Comparison of ENCODE assay signal across 9 mouse cellular contexts in genomic region chr5:98293049-98293715, GRCm38 (mm10). TPM values are rescaled to one million over a fixed set of nuclear protein-coding genes. Genes with fewer than 3 reads are reported as not detected.
A peak's percentile ranks its signal among the peaks of the same experiment; 100 is the strongest.
DNase-seq lines count a peak whose midpoint lies in the region; ATAC-seq and TF ChIP-seq lines count a peak whose summit lies in the region.
"Had no signal": no experiment of that assay in that cellular context is flagged by ENCODE, and none has a peak within 500 bp of the region (broad histone marks: within the 10 kb centered on the region; RNA-seq: fewer than 3 reads in every experiment).

No protein-coding gene starts in this region.

- H3K4me1 ChIP-seq in heart, embryonic 11.5 days (ENCODE audit: control insufficient read depth, insufficient read depth, low read length) = no peaks in the 10 kb centered on the region
- peaks cover 12% of the 10 kb centered on the region for H3K4me1 ChIP-seq in hindbrain, embryonic 12.5 days
- peaks cover 16% of the 10 kb centered on the region for H3K4me1 ChIP-seq in midbrain, embryonic 13.5 days (replicated peaks)
- H3K4me1 ChIP-seq: liver, embryonic 15.5 days had no signal

- TF ChIP-seq POLR2A in brain, embryonic 14.5 days (IDR thresholded peaks at IDR 0.05; ENCODE audit: borderline replicate concordance, extremely low read depth, insufficient read depth, insufficient read length, poor library complexity, severe bottlenecking) = no peak

- no peaks in the 10 kb centered on the region for H3K9me3 ChIP-seq in heart, embryonic 11.5 days (replicated peaks; ENCODE audit: control insufficient read depth, low read length)
- no peaks in the 10 kb centered on the region for H3K9me3 ChIP-seq in hindbrain, embryonic 12.5 days (replicated peaks)
- H3K9me3 ChIP-seq in midbrain, embryonic 13.5 days = no peaks in the 10 kb centered on the region
- H3K9me3 ChIP-seq: liver, embryonic 15.5 days had no signal

- peaks cover 15% of the 10 kb centered on the region for H3K27me3 ChIP-seq in heart, embryonic 11.5 days (ENCODE audit: control insufficient read depth, insufficient read depth, low read length)
- H3K27me3 ChIP-seq in hindbrain, embryonic 12.5 days = peaks cover 38% of the 10 kb centered on the region
- H3K27me3 ChIP-seq in midbrain, embryonic 13.5 days = peaks cover 29% of the 10 kb centered on the region

- no peak for TF ChIP-seq CTCF in brain, embryonic 14.5 days (IDR thresholded peaks at IDR 0.05; ENCODE audit: borderline replicate concordance, extremely low read depth, insufficient read depth, insufficient read length)

- peak overlapping the region; percentile 26 for H3K4me3 ChIP-seq in heart, embryonic 11.5 days (ENCODE audit: low read depth, low read length)
- H3K4me3 ChIP-seq in hindbrain, embryonic 12.5 days = peak overlapping the region; percentile 24
- peak overlapping the region; percentile 32 for H3K4me3 ChIP-seq in midbrain, embryonic 13.5 days (replicated peaks)
- H3K4me3 ChIP-seq: liver, embryonic 15.5 days had no signal

- no peak overlapping the region for H3K27ac ChIP-seq in heart, embryonic 11.5 days (ENCODE audit: low read depth, low read length)
- H3K27ac ChIP-seq in hindbrain, embryonic 12.5 days = no peak overlapping the region
- no peak overlapping the region for H3K27ac ChIP-seq in midbrain, embryonic 13.5 days
- H3K27ac ChIP-seq: liver, embryonic 15.5 days had no signal

- intact Hi-C loops in heart, postnatal 10 days (cut with DNase I) = no loop called here

- no peak overlapping the region for H3K9ac ChIP-seq in heart, embryonic 11.5 days (ENCODE audit: low read depth, low read length)
- no peak overlapping the region for H3K9ac ChIP-seq in hindbrain, embryonic 12.5 days
- peak overlapping the region; percentile 30; the same call in 1 of the 2 replicates for H3K9ac ChIP-seq in midbrain, embryonic 13.5 days (replicated peaks)
- H3K9ac ChIP-seq: liver, embryonic 15.5 days had no signal

- no peak for DNase-seq in heart, postnatal 10 days
- peak; percentile 56 for DNase-seq in brain, embryonic 14.5 days (ENCODE audit: low read depth)
- DNase-seq in cerebellum, postnatal 4 days (ENCODE audit: low spot score in 2 of 2) = no peak
- DNase-seq in lung, postnatal 4 days = no peak

- H3K36me3 ChIP-seq in heart, embryonic 11.5 days (ENCODE audit: control insufficient read depth, insufficient read depth, low read length) = no peaks in the 10 kb centered on the region
- H3K36me3 ChIP-seq in hindbrain, embryonic 12.5 days = no peaks in the 10 kb centered on the region
- H3K36me3 ChIP-seq in midbrain, embryonic 13.5 days = no peaks in the 10 kb centered on the region
- H3K36me3 ChIP-seq: liver, embryonic 15.5 days had no signal

- ATAC-seq in heart, embryonic 11.5 days (replicated peaks; ENCODE audit: insufficient number of reproducible peaks, low FRiP score, low TSS enrichment) = no peak
- 0 out of 2 replicates have a peak, but pooled peaks have one; percentile 35 for ATAC-seq in hindbrain, embryonic 12.5 days (ENCODE audit: low FRiP score)
- ATAC-seq in midbrain, embryonic 13.5 days = peak; percentile 70
- no peak for ATAC-seq in erythroblast, adult 5-6 weeks (replicated peaks; ENCODE audit: low FRiP score, poor library complexity, severe bottlenecking)

- peak overlapping the region; percentile 59 for H3K4me2 ChIP-seq in heart, embryonic 11.5 days
- H3K4me2 ChIP-seq in hindbrain, embryonic 12.5 days (replicated peaks) = peak overlapping the region; percentile 47
- H3K4me2 ChIP-seq in midbrain, embryonic 13.5 days (replicated peaks) = peak overlapping the region; percentile 55
- H3K4me2 ChIP-seq: liver, embryonic 15.5 days had no signal

- WGBS in heart, embryonic 11.5 days (ENCODE audit: insufficient replicate concordance) = under 1% methylated on average over 12 of the region's 12 CpGs
- under 1% methylated on average over 12 of the region's 12 CpGs for WGBS in hindbrain, embryonic 12.5 days
- 0% methylated on average over 12 of the region's 12 CpGs for WGBS in midbrain, embryonic 13.5 days

RNA-seq across cellular contexts. Expression of gene Cfap299, which starts 35.9 kb away (rescaled TPM):
- polyA plus RNA-seq in heart, embryonic 11.5 days (2014; fragmentation: Nextera tagmentation; extraction: Ambion mirVana) = not detected in 2 replicates
- total RNA-seq in heart, postnatal 10 days (2021) = not detected
- 0.16 and 0.82 TPM in 2 replicates for polyA plus RNA-seq in brain, embryonic 14.5 days (2012; rRNA removed)
- polyA plus RNA-seq in hindbrain, embryonic 12.5 days (2016; fragmentation: Nextera tagmentation; extraction: Ambion mirVana) = 1.7 and 2.9 TPM in 2 replicates
- polyA plus RNA-seq in midbrain, embryonic 13.5 days (2015; fragmentation: Nextera tagmentation; extraction: Ambion mirVana) = 0.55 and 0.73 TPM in 2 replicates
- not detected in 2 replicates for total RNA-seq in erythroblast, adult 5-6 weeks (2015; ENCODE audit: low replicate concordance)
- total RNA-seq in erythroblast, adult 5-6 weeks (2017; ENCODE audit: low replicate concordance) = not detected in 2 replicates
- polyA plus RNA-seq: liver, embryonic 15.5 days had no signal

RNA-seq across cellular contexts. Expression of gene Fgf5, which starts 39.2 kb away (rescaled TPM):
- polyA plus RNA-seq in heart, embryonic 11.5 days (2014; fragmentation: Nextera tagmentation; extraction: Ambion mirVana) = 1.4 and 1.8 TPM in 2 replicates
- not detected for total RNA-seq in heart, postnatal 10 days (2021)
- 0.33 and 0.43 TPM in 2 replicates for polyA plus RNA-seq in brain, embryonic 14.5 days (2012; rRNA removed)
- polyA plus RNA-seq in hindbrain, embryonic 12.5 days (2016; fragmentation: Nextera tagmentation; extraction: Ambion mirVana) = 0.75 and 1.2 TPM in 2 replicates
- polyA plus RNA-seq in midbrain, embryonic 13.5 days (2015; fragmentation: Nextera tagmentation; extraction: Ambion mirVana) = 0.99 and 1.3 TPM in 2 replicates
- total RNA-seq in erythroblast, adult 5-6 weeks (2015; ENCODE audit: low replicate concordance) = not detected in 2 replicates
- not detected in 2 replicates for total RNA-seq in erythroblast, adult 5-6 weeks (2017; ENCODE audit: low replicate concordance)

Comparison
In these comparisons a context has a peak if more than half of its experiments do, and no peak if none do; other contexts are left out.
1. ATAC-seq: peak in hindbrain, embryonic 12.5 days (single experiment) and midbrain, embryonic 13.5 days (single experiment); none in heart, embryonic 11.5 days (single experiment) and erythroblast, adult 5-6 weeks (single experiment).
2. Peak in every context shown above with its lines, with median percentiles within 50 percentile points of each other: H3K4me2 ChIP-seq and H3K4me3 ChIP-seq.